In genomic region chr13:51902482-51903285, GRCm38 (mm10) we compare ENCODE assay signal across 8 mouse cellular contexts. TPM values are rescaled to one million over a fixed set of nuclear protein-coding genes. Genes with fewer than 3 reads are reported as not detected.
A peak's percentile ranks its signal among the peaks of the same experiment; 100 is the strongest.
DNase-seq lines count a peak whose midpoint lies in the region; ATAC-seq lines count a peak whose summit lies in the region.

No protein-coding gene starts in this region.

- no peaks in the 10 kb centered on the region for H3K27me3 ChIP-seq in hindbrain, embryonic 15.5 days

- H3K4me2 ChIP-seq in hindbrain, embryonic 15.5 days = peak overlapping the region; percentile 41

- peak overlapping the region; percentile 76 for H3K27ac ChIP-seq in hindbrain, embryonic 15.5 days (replicated peaks)

- ATAC-seq in hindbrain, embryonic 15.5 days (ENCODE audit: low FRiP score, low read depth) = peak; percentile 78
- ATAC-seq in erythroid progenitor cell, adult 5-6 weeks (replicated peaks; ENCODE audit: low FRiP score, poor library complexity, severe bottlenecking) = no peak

- peak; percentile 62 to 76 for DNase-seq in adrenal gland, adult 18-20 months (ENCODE audit: low spot score in 2 of 2)
- peak; percentile 43 to 82 for DNase-seq in cerebellum, postnatal 4 days (ENCODE audit: low spot score in 2 of 2)
- DNase-seq in gastrocnemius, postnatal 10 days = peak; percentile 75
- peak; percentile 58 to 68 for DNase-seq in layer of hippocampus, postnatal 14 days (ENCODE audit: low spot score in 2 of 2)
- peak; percentile 93 for DNase-seq in lung, postnatal 14 days
- peak; percentile 21 to 45 for DNase-seq in right cerebral cortex, postnatal 36 days (ENCODE audit: low spot score in 2 of 2)

- H3K4me3 ChIP-seq in hindbrain, embryonic 15.5 days = no peak overlapping the region

- no peaks in the 10 kb centered on the region for H3K9me3 ChIP-seq in hindbrain, embryonic 15.5 days

- H3K9ac ChIP-seq in hindbrain, embryonic 15.5 days = 0 out of 2 replicates have a peak overlapping the region, but pooled peaks have one; percentile 25

- no peaks in the 10 kb centered on the region for H3K36me3 ChIP-seq in hindbrain, embryonic 15.5 days

- peaks cover 20% of the 10 kb centered on the region for H3K4me1 ChIP-seq in hindbrain, embryonic 15.5 days (replicated peaks)

- WGBS in hindbrain, embryonic 15.5 days = 10% methylated on average over 19 of the region's 19 CpGs

RNA-seq across cellular contexts. Expression of gene Gadd45g, which starts 56.2 kb away (rescaled TPM):
- 10 to 100 TPM; 44.9 to 80.0 TPM for total RNA-seq in adrenal gland, adult 18-20 months (2021)
- 10 to 100 TPM in 1 of 2 experiments, 1 to 10 TPM in 1; 8.5 to 33.5 TPM for total RNA-seq in gastrocnemius, postnatal 10 days (2021)
- 57.9 and 89.0 TPM in 2 replicates for polyA plus RNA-seq in hindbrain, embryonic 15.5 days (2015; fragmentation: Nextera tagmentation; extraction: Ambion mirVana)
- total RNA-seq in layer of hippocampus, postnatal 14 days (2021) = 10 to 100 TPM; 24.0 to 27.8 TPM
- total RNA-seq in erythroid progenitor cell, adult 5-6 weeks (2015; ENCODE audit: low replicate concordance) = 4.3 TPM in 1 of 2 replicates, not detected in the other
- 9.4 TPM in 1 of 2 replicates, not detected in the other for total RNA-seq in erythroid progenitor cell, adult 5-6 weeks (2017; ENCODE audit: low replicate concordance)

Comparison
In these comparisons a context has a peak if more than half of its experiments do, and no peak if none do; other contexts are left out.
1. DNase-seq: peak in every context shown above with its lines; median percentile 93 in lung, postnatal 14 days; 75 in gastrocnemius, postnatal 10 days; 69 in adrenal gland, adult 18-20 months; 63 in layer of hippocampus, postnatal 14 days; 62 in cerebellum, postnatal 4 days; 33 in right cerebral cortex, postnatal 36 days.